Mouse (Mus musculus): ENCODE measurements around the gene Gm11077. TPM values are rescaled to one million over a fixed set of nuclear protein-coding genes. Genes with fewer than 3 reads are reported as not detected.

Gene Gm11077
- not detected for polyA plus RNA-seq (2017; shearing (Covaris generic))

DNA sequence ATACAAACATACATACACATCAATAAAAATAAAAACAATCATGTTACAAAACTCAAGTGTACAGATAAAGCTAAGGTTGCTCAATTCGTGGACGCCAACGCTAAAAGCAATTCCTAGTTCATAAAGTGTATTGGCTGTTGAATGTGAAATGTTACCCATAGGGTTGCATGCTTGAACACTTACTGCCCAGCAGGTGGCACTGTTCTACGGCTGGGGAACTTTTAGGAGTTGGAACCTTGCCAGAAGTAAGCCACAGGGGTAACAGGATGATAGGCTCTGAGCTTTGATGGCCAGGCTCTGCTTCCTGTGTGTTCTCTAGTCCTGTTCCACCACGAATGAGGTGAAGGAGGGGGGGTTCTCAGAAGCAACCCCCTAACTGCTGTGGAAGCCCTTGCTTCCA, at the start of gene Gm11077:
Gene Gm11077 (plus strand): TSS at position 13 of the 400 bp plus-strand sequence.

Other genes with a start within 250 kb of the Gm11077 start
- gene Aebp2, start 106.6 kb upstream of the Gm11077 start, polyA plus RNA-seq (2017; shearing (Covaris generic)): 248 TPM